Mouse (Mus musculus): ENCODE results near the gene Atp13a1.

The Atp13a1 gene

DNA sequence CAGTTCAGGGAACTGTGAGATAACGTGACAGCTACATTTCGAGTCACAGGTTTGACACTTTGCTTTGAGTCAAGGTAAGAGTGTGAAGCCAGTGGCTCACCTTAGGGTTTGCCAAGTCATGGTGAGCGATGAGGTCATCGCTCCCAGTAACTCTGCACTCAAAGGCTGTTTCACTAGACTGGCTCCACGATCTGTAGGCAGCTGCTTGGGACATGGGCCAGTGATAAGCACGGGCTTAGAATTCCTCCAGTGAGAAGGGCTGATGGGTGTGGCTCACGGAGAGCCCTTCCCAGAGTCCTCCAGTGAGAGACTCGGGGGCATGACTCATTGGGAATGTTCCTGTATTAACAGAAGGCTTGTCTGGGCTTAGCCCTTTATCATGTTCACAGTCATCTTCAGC is 58.0 kb downstream of the Atp13a1 start:
- no peak for ATAC-seq (ENCODE audit: low TSS enrichment)

DNA sequence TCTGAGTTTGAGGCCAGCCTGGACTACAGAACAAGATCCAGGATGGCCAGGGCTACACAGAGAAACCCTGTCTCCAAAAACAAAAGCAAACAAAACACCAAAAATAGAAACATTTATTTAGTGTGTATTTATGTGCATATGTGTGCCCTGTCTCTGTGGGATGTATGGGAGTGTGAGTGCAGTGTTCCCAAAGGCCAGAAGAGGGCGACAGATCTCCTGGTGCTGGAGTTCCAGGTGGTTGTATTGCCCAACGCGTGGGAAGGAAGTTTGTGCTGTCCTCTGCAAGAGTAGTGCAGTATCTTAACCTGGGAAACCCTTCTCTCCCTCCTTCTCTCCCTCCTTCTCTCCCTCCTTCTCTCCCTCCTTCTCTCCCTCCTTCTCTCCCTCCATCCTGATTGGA is 58.9 kb downstream of the Atp13a1 start:
- ATAC-seq (ENCODE audit: low TSS enrichment) = no peak

DNA sequence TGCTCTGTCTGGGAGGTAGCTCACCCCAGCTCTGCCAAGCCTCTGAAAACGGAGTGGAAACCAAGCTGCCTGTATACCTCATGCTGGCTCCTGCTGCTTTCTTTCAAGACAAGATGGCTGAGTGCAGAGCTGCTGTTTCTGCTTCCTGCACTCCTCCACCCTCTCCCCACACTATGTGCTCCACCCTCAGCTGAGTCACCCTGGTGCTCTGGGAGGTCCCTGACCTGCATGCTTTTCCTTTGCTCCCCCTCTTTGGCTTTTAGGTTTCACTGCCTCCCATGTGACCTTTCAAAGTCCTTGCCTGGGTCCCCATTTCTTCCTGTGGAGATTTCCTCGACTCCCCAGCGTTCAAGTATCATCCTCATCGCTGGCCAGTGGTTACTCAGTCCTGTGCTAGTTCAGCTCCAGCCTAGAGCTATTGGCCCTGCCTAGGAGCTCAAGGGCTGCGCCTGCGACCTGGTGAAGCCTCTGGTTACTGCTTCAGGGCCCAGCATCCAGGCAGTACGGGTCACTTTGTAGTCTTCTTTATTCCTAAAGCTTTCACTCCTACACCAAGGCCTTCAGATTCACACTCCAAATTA is 60.1 kb downstream of the Atp13a1 start:
- no peak for ATAC-seq (ENCODE audit: low TSS enrichment)

DNA sequence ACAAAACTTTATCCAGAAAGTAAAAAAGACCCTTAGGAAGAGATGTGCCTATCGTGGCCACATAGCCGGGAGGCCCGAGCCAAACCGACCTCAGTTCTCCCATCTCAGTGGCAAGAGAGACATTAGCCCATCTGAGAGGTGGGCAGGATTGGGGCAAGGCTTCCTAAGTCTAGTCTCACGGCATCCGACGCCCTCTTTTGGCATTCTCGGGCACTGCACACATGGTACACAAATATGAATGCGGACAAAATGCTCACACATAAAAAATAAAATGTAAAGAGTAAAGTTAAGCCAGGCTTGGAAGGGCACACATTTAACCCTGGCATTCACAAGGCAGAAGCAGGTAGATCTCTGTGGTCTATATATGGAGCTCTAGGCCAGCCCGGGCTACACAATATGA is 62.9 kb downstream of the Atp13a1 start:
- no peak for ATAC-seq (ENCODE audit: low TSS enrichment)

Measured in frontal cortex, adult (tissue).